Mouse (Mus musculus): ENCODE data around the gene Gm29644.
"Not testable (repeated sequence)": the region's sequence is repeated elsewhere in the genome, so short reads cannot be mapped to it uniquely, and the experiment has no call there.

Gene Gm29644

DNA sequence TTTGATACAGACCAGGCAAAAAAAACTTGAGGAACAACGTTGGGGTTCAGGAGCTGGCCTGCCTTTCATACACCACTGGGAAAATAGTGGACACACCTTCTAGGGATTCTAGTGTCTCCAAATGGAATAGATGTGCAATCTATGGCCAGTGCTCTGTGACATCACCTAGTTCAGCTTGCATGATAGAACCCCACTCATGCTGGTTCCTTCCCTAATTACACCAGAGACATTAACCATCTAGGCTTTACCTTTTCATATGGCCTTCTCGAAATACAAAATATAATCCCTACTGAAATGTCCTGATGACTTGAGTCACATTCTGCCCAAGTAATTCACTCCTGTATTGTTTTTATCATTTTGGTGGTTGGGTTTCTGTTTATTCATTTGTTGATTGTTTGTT is at the start of gene Gm29644, which contains the start of gene Gm29423:
TSS of gene Gm29644 (minus strand) at position 157 of the 400 bp plus-strand sequence.
TSS of gene Gm29423 (minus strand) at position 101 of the 400 bp plus-strand sequence.
- not testable (repeated sequence) for DNase-seq

GRCm38 (mm10) chrY:70273542-70273941 is 29.6 kb downstream of the Gm29644 start, which contains the start of gene Gm21118:
Gene Gm21118, minus strand, starts transcription at chrY:70273642.
- DNase-seq = not testable (repeated sequence)

All from thymus, postnatal 14 days (tissue).